Mouse (Mus musculus) kidney, adult 2 months (tissue): ENCODE measurements at regions not wholly inside any gene's neighbourhood (a gene's known extent, or its start where the extent isn't known, plus 50 kb on each side); places are given as distances from the start of the nearest gene placed in this dataset.

Experiments
- DNase-seq: peaks from one replicate; pipeline ENCODE4 v3.0.0; 2021
- H3K27ac ChIP-seq: fragments of 200-500 bp; 2 replicates; pipeline ENCODE4 v1.5.1; 2012; ENCODE audit warnings: low read depth, low read length, control low read depth, inconsistent platforms; ENCODE audit not compliant: insufficient read depth
- H3K27me3 ChIP-seq: fragments of 200-500 bp; replicated peaks from 2 replicates; pipeline ENCODE4 v1.6.1; 2012; ENCODE audit warnings: mild to moderate bottlenecking, moderate library complexity, low read length, inconsistent platforms; ENCODE audit not compliant: control insufficient read depth, insufficient read depth
- H3K36me3 ChIP-seq: fragments of 200-500 bp; 2 replicates; pipeline ENCODE4 v1.6.1; 2012; ENCODE audit warnings: mild to moderate bottlenecking, moderate library complexity, low read length, inconsistent platforms; ENCODE audit not compliant: control insufficient read depth, insufficient read depth
- H3K4me1 ChIP-seq: fragments of 200-500 bp; 2 replicates; pipeline ENCODE4 v1.6.1; 2011; ENCODE audit warnings: low read length; ENCODE audit not compliant: control insufficient read depth, insufficient read depth
- H3K4me3 ChIP-seq: fragments of 200-500 bp; 2 replicates; pipeline ENCODE4 v1.5.1; 2011; ENCODE audit warnings: mild to moderate bottlenecking, low read depth, low read length, control low read depth; ENCODE audit not compliant: insufficient read depth
- CTCF ChIP-seq: fragments of 200-500 bp; conservative IDR thresholded peaks from 2 replicates; pipeline ENCODE4 v1.5.1; 2011; ENCODE audit warnings: low read depth, mild to moderate bottlenecking, control low read depth, low read length, moderate library complexity, mixed read lengths; ENCODE audit not compliant: insufficient read depth, insufficient read length
- POLR2A ChIP-seq: fragments of 200-500 bp; IDR thresholded peaks from one replicate; pipeline ENCODE4 v1.6.1; 2011; ENCODE audit warnings: low read depth, low read length, control low read depth
- WGBS: fragments of 180-500 bp; shearing (Covaris S2); methylation state at CpG from one replicate; pipeline ENCODE4 v1.1.7; 2018; 5-methylcytosine and 5-hydroxymethylcytosine counted together

DNA sequence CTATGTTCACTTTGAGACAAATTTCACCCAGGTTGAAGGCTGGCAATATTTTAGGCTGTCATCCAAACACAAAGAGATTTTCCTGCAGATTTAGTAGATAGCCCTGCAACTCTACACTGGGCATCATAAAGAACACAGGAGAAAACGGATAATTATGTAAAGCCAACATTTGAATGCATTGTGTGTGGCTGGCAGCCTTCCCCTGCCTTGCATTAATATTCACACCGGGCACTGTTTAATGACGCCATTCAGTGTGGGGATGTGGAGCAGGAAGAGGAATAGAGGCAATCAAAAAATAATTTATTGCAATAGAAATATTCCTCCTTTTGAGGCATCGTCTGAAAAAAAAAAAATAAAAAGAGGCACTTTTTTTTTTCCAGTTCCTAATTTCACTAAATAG, 105.7 kb downstream of the Samd5 start:
- H3K27ac ChIP-seq: no peak overlapping the region
- TF ChIP-seq POLR2A (no peak), CTCF (no peak)
- no peaks in the 10 kb centered on the region for H3K36me3 ChIP-seq
- no peak for DNase-seq
- H3K27me3 ChIP-seq: no peaks in the 10 kb centered on the region
- H3K4me1 ChIP-seq: no peaks in the 10 kb centered on the region
- 46% methylated on average over 4 of the region's 4 CpGs for WGBS
- H3K4me3 ChIP-seq: no peak overlapping the region

DNA sequence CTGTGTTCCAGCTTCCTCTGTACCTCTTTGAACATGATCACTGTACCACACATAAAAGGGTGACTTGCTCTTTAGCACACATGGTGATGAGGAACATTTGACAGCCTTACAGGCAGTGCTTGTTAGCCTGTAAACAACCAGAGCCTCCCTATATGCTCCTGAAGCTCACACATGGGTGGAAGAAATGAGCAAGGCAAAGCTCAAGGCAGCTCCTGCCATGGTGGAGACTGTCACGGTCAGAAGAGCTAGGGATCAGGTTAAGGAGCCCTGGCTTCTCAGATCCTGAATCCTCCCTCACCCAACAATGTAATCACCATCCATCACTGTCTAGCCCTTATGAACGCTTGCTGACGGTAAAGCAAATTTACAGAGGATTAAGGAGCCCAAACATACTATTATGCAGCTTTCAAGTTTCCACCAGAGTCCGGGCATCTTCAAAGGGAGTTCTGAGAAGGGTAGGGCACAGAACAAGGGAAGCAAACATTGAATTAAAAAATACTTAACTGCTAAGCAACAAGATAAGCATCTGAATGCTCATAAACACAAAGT, 117.4 kb downstream of the Samd5 start:
- no peak for DNase-seq
- TF ChIP-seq CTCF (no peak), POLR2A (no peak)
- 37% methylated on average over 4 of the region's 4 CpGs for WGBS

GRCm38 (mm10) chr10:9557092-9557491, 117.9 kb downstream of the Samd5 start:
- H3K27ac ChIP-seq: no peak overlapping the region
- H3K27me3 ChIP-seq: no peaks in the 10 kb centered on the region
- 41% methylated on average over 1 of the region's 1 CpGs for WGBS

More for the DNA sequence above, 117.4 kb downstream of the Samd5 start:
- Histone ChIP-seq H3K27me3 (no peaks in the 10 kb centered on the region), H3K27ac (no peak overlapping the region), H3K4me3 (no peak overlapping the region), H3K4me1 (no peaks in the 10 kb centered on the region), H3K36me3 (no peaks in the 10 kb centered on the region)

DNA sequence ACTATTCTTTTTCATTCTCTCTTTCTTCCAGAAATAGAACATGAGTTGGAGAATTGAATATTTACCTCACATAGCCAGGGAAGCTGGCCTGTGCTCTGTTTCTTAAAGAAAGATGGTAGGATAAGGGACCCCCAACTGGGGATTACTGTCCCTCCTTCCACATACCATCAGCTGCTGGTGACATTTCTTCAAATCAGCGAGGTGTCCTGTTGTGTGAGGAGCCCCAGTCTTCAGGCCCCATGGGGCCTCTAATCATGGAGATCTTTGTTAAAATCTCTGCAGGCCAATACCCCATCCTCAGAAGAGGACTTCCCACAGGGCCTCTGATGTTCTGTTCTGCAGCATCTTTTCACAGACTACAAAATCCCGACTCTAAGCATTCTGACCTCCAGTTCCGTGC, 121.1 kb downstream of the Samd5 start:
- no peak overlapping the region for H3K4me3 ChIP-seq
- 65% methylated on average over 3 of the region's 3 CpGs for WGBS

More at GRCm38 (mm10) chr10:9557092-9557491, 117.9 kb downstream of the Samd5 start:
- DNase-seq: no peak
- Histone ChIP-seq H3K36me3 (no peaks in the 10 kb centered on the region), H3K4me3 (no peak overlapping the region), H3K4me1 (no peaks in the 10 kb centered on the region)
- TF ChIP-seq CTCF (no peak), POLR2A (no peak)

GRCm38 (mm10) chr10:9549913-9550709, 124.9 kb downstream of the Samd5 start:
- H3K4me1 ChIP-seq: no peaks in the 10 kb centered on the region
- no peak overlapping the region for H3K4me3 ChIP-seq
- WGBS: 49% methylated on average over 10 of the region's 10 CpGs
- H3K27ac ChIP-seq: no peak overlapping the region
- no peaks in the 10 kb centered on the region for H3K36me3 ChIP-seq
- H3K27me3 ChIP-seq: no peaks in the 10 kb centered on the region
- no peak for DNase-seq
- no peak for TF ChIP-seq POLR2A
- no peak for TF ChIP-seq CTCF

More for the DNA sequence above, 121.1 kb downstream of the Samd5 start:
- Histone ChIP-seq H3K27ac (no peak overlapping the region), H3K27me3 (no peaks in the 10 kb centered on the region), H3K36me3 (no peaks in the 10 kb centered on the region), H3K4me1 (no peaks in the 10 kb centered on the region)
- TF ChIP-seq CTCF (no peak), POLR2A (no peak)
- no peak for DNase-seq

DNA sequence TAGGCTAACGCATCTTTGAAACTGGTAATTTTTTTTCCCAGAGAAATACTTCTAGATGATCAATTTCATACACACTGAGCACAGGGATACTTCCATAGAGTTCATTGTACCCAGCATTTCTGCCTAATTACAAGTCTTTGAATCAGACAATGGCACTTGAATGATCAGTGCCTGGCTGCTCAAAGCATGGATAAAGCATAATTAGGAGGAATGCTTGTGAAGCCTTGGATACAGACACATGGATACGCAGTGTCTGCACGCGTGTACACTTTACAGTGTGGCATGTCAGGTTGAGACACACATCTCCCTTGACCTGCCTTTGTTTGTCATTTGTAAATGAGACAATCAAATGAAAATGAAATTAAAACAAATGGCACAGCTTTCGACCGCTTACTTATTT, 129.2 kb downstream of the Samd5 start:
- TF ChIP-seq POLR2A: no peak
- TF ChIP-seq CTCF: no peak
- H3K27ac ChIP-seq: no peak overlapping the region
- H3K36me3 ChIP-seq: no peaks in the 10 kb centered on the region
- no peak for DNase-seq
- no peaks in the 10 kb centered on the region for H3K4me1 ChIP-seq
- no peaks in the 10 kb centered on the region for H3K27me3 ChIP-seq
- WGBS: 91% methylated on average over 6 of the region's 6 CpGs
- no peak overlapping the region for H3K4me3 ChIP-seq

DNA sequence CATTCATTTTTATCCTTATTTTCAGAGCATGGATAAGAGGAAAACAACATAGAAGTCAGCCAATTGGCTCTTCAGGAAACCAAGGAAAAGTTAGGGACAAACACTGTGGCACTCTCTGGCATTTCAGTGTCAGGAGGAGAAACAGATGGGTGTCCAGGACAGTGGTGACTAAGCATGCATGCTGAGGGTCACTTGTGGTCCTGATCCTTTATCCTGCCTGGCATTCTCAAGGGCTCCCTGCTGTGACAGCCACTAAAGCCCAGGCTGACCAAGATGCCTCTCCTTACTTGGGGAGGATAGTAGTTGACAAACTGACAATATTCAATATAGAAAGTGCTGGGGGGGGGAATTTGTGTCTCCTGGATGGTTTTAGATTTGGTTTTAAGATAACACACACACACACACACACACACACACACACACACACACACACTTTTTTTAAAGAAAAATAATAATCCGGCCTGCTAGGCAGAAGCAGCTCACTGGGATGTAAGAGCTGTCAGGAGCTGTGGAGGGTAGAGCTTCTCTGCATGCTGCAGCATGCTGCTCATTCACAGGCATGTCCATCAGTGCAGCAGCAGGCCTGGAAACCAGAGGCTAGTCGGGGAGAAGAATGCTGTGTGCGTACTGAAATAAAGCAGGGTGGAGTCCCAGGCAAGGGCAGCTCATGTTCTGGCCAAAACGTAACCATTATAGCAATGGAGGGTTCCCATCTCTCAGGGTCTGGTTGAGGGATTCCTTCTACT, 130.8 kb downstream of the Samd5 start:
- 82% methylated on average over 4 of the region's 4 CpGs for whole genome bisulfite sequencing
- TF ChIP-seq POLR2A: no peak
- no peak for TF ChIP-seq CTCF
- H3K4me3 ChIP-seq: no peak overlapping the region
- no peaks in the 10 kb centered on the region for H3K36me3 ChIP-seq
- H3K27me3 ChIP-seq: no peaks in the 10 kb centered on the region
- no peak for DNase-seq
- no peak overlapping the region for H3K27ac ChIP-seq
- no peaks in the 10 kb centered on the region for H3K4me1 ChIP-seq
